Mouse (Mus musculus): ENCODE results near the gene Cotl1. TPM values are rescaled to one million over a fixed set of nuclear protein-coding genes. Genes with fewer than 3 reads are reported as not detected.

The Cotl1 gene
- polyA plus RNA-seq, 1 experiment from 2014 or later, result 53.2 TPM

DNA sequence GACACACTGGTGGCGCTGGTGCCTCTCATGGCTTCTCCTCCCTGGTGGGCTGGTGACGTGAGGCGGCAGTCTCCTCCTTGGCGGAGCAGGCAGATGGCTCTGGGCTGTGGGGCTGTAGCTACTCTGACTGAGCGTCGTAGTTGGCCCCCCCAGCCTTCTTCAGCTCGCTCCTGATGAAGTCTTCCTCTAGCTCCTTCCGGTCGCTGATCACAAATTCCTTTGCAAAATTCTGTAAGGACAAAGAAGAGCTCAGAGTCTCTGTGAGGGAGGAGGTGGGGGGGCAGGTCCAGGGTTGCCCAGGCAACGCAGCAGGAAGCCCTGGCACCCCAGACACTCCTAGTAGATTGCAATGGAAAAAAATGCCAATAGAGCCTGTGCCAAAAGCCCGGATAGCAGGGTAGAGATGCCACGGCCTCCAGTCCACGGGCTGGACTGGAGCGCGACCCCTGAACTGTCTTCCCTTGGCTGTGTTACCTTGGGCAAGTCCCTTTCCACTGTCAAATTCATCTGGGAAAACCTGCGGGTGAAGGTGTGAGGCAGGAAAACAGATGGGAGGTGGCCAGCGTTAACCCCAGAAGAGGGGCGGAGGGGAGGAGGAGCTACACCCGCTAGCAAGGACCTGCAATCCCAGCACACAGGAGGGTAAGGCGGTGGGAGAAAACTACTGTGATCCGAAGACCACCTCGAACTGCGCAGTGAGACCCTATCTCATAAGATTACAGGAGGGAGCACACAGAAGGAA lies 30.0 kb downstream of the Cotl1 start:
- Histone ChIP-seq H3K4me3 (no peak overlapping the region), H3K36me3 (peaks cover 30% of the 10 kb centered on the region), H3K27ac (no peak overlapping the region), H3K4me1 (peaks cover 37% of the 10 kb centered on the region), H3K9me3 (replicated peaks) (no peaks in the 10 kb centered on the region), H3K27me3 (ENCODE audit: low read depth, poor library complexity, severe bottlenecking) (no peaks in the 10 kb centered on the region)
- WGBS, result 86% methylated on average over 23 of the region's 23 CpGs
- DNase-seq (ENCODE audit: low spot score), result no peak

GRCm38 (mm10) chr8:119809620-119810019 lies 30.7 kb downstream of the Cotl1 start:
- Histone ChIP-seq H3K27me3 (ENCODE audit: low read depth, poor library complexity, severe bottlenecking) (no peaks in the 10 kb centered on the region), H3K36me3 (peaks cover 25% of the 10 kb centered on the region), H3K4me1 (peaks cover 37% of the 10 kb centered on the region), H3K27ac (no peak overlapping the region), H3K4me3 (no peak overlapping the region), H3K9me3 (replicated peaks) (no peaks in the 10 kb centered on the region)
- 93% methylated on average over 9 of the region's 9 CpGs for WGBS
- DNase-seq (ENCODE audit: low spot score), result no peak

DNA sequence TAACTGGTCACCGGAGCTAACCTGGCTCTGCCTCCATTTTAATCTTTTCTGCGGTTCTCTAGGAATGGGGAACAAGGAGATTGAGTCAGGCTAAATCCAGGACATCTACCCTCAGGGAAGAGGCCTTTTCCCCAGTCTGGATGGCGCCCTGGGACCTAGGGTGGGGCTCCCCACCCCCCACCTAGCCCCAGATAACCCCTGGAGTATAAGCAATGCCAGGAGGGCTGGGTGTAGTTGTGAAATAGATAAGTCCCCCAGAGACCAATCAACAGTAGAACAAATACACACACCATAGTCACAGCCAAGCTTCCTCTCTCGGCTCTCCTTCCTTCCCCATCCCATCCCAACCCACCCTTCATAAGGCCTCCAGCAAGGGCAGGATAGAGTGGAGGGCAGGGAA lies 32.7 kb downstream of the Cotl1 start:
- no peaks in the 10 kb centered on the region for H3K27me3 ChIP-seq (ENCODE audit: low read depth, poor library complexity, severe bottlenecking)
- DNase-seq (ENCODE audit: low spot score), result no peak
- peaks cover 24% of the 10 kb centered on the region for H3K36me3 ChIP-seq
- H3K9me3 ChIP-seq (replicated peaks), result no peaks in the 10 kb centered on the region
- no peak overlapping the region for H3K27ac ChIP-seq
- peaks cover 21% of the 10 kb centered on the region for H3K4me1 ChIP-seq
- 86% methylated on average over 4 of the region's 4 CpGs for WGBS
- H3K4me3 ChIP-seq, result no peak overlapping the region

DNA sequence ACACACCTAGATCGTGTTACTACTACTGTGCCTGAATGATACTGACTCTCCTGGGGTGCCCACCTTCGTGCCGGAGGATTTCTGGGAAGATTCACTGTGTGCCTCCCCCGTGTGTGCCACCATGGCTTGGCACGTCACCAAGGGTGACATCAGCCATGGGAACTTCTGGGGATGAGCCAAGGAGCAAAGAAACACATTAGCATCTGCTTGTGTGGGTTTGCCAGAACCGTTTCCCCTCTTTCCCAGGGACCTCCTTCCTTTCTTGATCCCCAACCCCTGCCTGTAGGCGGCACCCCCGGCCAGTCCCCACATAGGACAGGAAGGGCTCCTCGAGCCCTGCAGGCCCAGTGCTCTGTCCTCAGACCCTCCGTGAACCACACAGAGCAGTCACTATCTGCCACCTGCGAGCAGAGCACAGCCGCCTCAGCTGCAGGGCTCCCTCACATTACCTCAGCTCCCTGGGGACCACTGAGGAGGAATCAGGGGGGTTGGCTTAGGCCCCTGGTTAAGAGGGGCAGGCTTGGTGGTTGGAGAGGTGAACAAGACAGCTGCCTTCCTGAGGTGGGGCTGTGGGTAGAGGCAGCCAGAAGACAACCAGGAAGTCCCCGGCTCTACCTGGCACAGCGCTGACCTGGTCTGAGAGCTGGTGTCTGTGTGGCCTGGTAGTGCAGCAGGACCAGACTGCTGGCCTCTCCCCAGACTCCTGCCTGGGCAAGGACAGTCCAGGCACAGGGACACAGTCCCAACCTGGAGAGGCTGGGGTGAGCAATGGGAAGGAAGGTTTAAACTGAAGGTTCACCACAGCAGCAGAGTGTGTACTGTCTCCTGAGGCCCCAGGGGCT lies 33.7 kb downstream of the Cotl1 start:
- 87% methylated on average over 14 of the region's 14 CpGs for WGBS

DNA sequence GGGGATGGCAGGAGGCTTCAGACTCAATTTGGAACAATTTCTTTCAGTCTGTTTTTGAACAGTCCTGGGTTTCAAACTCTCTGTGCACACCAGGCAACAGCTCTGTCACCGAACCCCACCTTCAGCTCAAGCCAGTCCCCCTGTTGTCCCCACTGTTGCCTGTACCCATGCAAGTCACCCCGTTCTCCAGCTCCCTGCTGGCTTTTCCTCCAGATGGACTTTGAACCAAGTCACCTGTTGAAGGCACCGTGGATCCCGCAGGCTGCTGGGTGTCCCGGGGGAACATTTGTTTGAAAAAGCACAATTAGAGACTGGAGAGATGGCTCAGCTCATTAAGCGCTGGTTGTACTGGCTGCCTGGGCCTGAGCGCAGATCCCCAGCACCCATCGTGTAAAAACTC lies 35.1 kb downstream of the Cotl1 start:
- H3K36me3 ChIP-seq, result peaks cover 24% of the 10 kb centered on the region
- H3K27me3 ChIP-seq (ENCODE audit: low read depth, poor library complexity, severe bottlenecking), result no peaks in the 10 kb centered on the region
- H3K27ac ChIP-seq, result no peak overlapping the region
- no peak for DNase-seq (ENCODE audit: low spot score)
- H3K4me1 ChIP-seq, result peaks cover 14% of the 10 kb centered on the region; the same call in 1 of the 2 replicates
- no peaks in the 10 kb centered on the region for H3K9me3 ChIP-seq (replicated peaks)
- 83% methylated on average over 8 of the region's 8 CpGs for WGBS
- no peak overlapping the region for H3K4me3 ChIP-seq

More for the DNA sequence above, 33.7 kb downstream of the Cotl1 start:
- H3K27me3 ChIP-seq (ENCODE audit: low read depth, poor library complexity, severe bottlenecking), result no peaks in the 10 kb centered on the region
- 0 out of 2 replicates have a peak, but pooled peaks cover 10% of the 10 kb centered on the region for H3K4me1 ChIP-seq
- H3K4me3 ChIP-seq, result no peak overlapping the region
- H3K36me3 ChIP-seq, result peaks cover 24% of the 10 kb centered on the region
- DNase-seq (ENCODE audit: low spot score), result no peak
- H3K27ac ChIP-seq, result no peak overlapping the region
- no peaks in the 10 kb centered on the region for H3K9me3 ChIP-seq (replicated peaks)

DNA sequence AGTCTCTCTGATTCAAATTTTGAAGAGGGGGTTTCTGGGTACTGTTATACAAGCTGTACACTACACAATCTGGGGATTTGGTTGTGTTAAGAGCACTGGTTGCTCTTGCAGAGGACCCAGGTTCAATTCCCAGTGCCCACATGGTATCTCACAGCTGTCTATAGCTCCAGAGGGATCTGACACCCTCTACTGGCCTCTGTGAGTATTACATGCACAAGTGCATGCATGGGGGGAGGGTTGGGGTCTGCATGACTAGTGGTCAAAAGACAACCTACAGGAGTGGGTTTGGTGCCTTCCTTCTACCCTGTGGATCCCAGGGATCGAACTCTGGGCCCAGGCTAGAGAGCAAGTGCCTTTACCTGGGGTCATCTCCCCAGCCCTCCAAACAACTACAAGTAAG lies 37.8 kb downstream of the Cotl1 start:
- H3K4me3 ChIP-seq, result no peak overlapping the region
- no peak overlapping the region for H3K27ac ChIP-seq
- H3K4me1 ChIP-seq, result peaks cover 27% of the 10 kb centered on the region
- DNase-seq (ENCODE audit: low spot score), result no peak
- H3K27me3 ChIP-seq (ENCODE audit: low read depth, poor library complexity, severe bottlenecking), result no peaks in the 10 kb centered on the region
- no peaks in the 10 kb centered on the region for H3K9me3 ChIP-seq (replicated peaks)
- peaks cover under 1% of the 10 kb centered on the region; the same call in 1 of the 2 replicates for H3K36me3 ChIP-seq
- 88% methylated on average over 1 of the region's 1 CpGs for WGBS

- no peaks in the 10 kb centered on the region for H3K27me3 ChIP-seq (ENCODE audit: low read depth, poor library complexity, severe bottlenecking)
- DNase-seq (ENCODE audit: low spot score), result no peak
- H3K27ac ChIP-seq, result no peak overlapping the region
- no peak overlapping the region for H3K4me3 ChIP-seq
- no peaks in the 10 kb centered on the region for H3K36me3 ChIP-seq
- 17% methylated on average over 4 of the region's 4 CpGs for WGBS
- peaks cover 35% of the 10 kb centered on the region for H3K4me1 ChIP-seq
- H3K9me3 ChIP-seq (replicated peaks), result no peaks in the 10 kb centered on the region
Measured at GRCm38 (mm10) chr8:119801168-119801567, 39.2 kb downstream of the Cotl1 start.

DNA sequence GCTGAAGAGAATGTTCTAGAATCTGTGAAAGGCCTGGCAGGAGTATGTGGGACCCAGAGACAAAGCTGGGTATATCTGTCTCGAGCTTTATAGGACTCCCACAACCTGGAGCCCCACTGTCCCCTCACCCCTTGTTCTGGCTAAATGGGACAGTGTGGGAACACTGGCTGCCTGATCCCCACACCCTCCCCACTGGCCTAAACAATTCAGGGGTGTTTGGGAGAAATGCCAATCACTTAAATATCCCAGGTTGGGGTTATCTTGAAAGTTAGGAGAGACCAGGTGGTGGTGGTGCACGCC lies 41.4 kb downstream of the Cotl1 start:
- H3K4me3 ChIP-seq, result 0 out of 2 replicates have a peak overlapping the region, but pooled peaks have one; percentile 40
- no peaks in the 10 kb centered on the region for H3K36me3 ChIP-seq
- peaks cover 40% of the 10 kb centered on the region for H3K4me1 ChIP-seq
- DNase-seq (ENCODE audit: low spot score), result no peak
- H3K9me3 ChIP-seq (replicated peaks), result no peaks in the 10 kb centered on the region
- peak overlapping the region; percentile 84 for H3K27ac ChIP-seq
- H3K27me3 ChIP-seq (ENCODE audit: low read depth, poor library complexity, severe bottlenecking), result no peaks in the 10 kb centered on the region
- WGBS, result 72% methylated on average over 2 of the region's 2 CpGs

- H3K4me1 ChIP-seq, result peaks cover 40% of the 10 kb centered on the region
- peak overlapping the region; percentile 40 for H3K4me3 ChIP-seq
- H3K9me3 ChIP-seq (replicated peaks), result no peaks in the 10 kb centered on the region
- no peaks in the 10 kb centered on the region for H3K36me3 ChIP-seq
- DNase-seq (ENCODE audit: low spot score), result peak; percentile 85
- H3K27me3 ChIP-seq (ENCODE audit: low read depth, poor library complexity, severe bottlenecking), result no peaks in the 10 kb centered on the region
- WGBS, result 6% methylated on average over 15 of the region's 15 CpGs
- H3K27ac ChIP-seq, result peak overlapping the region; percentile 84
Measured at GRCm38 (mm10) chr8:119798170-119798964, 42.0 kb downstream of the Cotl1 start.

- no peak for DNase-seq (ENCODE audit: low spot score)
- H3K9me3 ChIP-seq (replicated peaks), result no peaks in the 10 kb centered on the region
- H3K36me3 ChIP-seq, result no peaks in the 10 kb centered on the region
- no peaks in the 10 kb centered on the region for H3K27me3 ChIP-seq (ENCODE audit: low read depth, poor library complexity, severe bottlenecking)
- peaks cover 54% of the 10 kb centered on the region for H3K4me1 ChIP-seq
- H3K4me3 ChIP-seq, result no peak overlapping the region
- 82% methylated on average over 3 of the region's 3 CpGs for WGBS
- H3K27ac ChIP-seq, result no peak overlapping the region
Measured at GRCm38 (mm10) chr8:119795651-119796050, 44.7 kb downstream of the Cotl1 start.

DNA sequence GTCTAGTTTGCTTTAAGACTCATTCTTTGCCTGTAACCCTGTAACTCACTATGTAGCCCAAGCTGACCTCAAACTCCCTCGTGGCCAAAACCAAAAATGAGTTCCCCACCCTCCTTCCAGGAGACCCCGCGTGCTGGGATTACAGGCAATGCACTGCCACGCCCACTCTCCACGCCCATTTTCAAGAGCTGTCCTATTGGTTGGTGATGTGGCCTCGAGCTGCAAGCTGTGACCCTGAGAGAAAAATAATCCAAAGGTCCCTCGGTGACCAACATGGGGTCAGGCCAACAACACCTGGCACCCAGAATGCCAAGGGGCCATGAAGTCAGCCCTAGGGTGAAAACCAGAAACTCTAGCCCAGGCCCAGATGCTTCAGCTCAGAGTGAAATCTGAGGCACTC lies 45.7 kb downstream of the Cotl1 start:
- Histone ChIP-seq H3K27ac (no peak overlapping the region), H3K4me1 (peaks cover 58% of the 10 kb centered on the region), H3K27me3 (ENCODE audit: low read depth, poor library complexity, severe bottlenecking) (no peaks in the 10 kb centered on the region), H3K9me3 (replicated peaks) (no peaks in the 10 kb centered on the region), H3K36me3 (no peaks in the 10 kb centered on the region), H3K4me3 (no peak overlapping the region)
- no peak for DNase-seq (ENCODE audit: low spot score)
- WGBS, result 39% methylated on average over 7 of the region's 7 CpGs

DNA sequence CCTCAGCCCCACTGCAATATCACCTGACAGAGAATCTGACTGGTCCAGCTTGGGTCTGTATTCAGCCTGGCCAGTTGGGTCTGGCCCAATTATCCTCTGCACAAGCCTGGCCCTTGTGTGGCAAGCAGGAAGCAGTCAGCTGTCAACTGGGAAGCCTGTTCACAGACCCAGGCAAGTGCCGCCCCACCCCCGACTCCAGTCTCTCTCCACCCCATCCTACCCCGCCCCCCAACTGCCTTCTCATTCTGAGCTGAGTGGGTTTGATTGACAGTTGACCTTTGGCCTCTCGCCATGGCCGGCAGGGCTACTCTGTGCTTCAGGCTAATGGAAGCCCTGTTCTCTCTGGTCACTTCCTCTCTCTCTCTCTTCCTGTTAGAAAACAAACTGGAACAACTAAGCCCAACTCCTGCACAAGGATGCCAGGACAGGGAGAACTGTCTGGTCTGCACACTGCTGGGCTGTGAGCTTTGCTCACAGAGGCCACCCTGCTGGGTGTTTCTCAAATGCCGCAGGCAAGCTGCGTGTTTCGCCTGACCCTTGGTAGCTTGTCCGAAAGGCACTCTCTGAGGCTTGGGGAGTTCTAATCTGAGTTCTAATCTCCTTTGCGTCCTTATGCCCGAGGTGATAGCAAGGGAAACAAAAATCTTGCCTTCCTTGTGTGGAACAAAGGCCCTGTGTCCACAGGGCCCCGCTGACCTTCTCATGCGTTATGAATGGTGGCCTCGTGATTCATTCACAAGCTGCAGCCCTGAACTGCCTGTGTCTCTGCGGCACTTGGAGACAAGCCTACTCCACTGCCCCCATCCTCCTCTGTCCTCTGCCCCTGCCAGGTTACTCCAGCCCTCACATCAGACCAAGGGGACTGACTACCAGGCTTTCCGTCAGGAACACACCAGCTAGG lies 48.3 kb downstream of the Cotl1 start:
- peak; percentile 65 for DNase-seq (ENCODE audit: low spot score)
- Histone ChIP-seq H3K4me3 (no peak overlapping the region), H3K27ac (peak overlapping the region; percentile 85), H3K36me3 (no peaks in the 10 kb centered on the region), H3K27me3 (ENCODE audit: low read depth, poor library complexity, severe bottlenecking) (no peaks in the 10 kb centered on the region), H3K4me1 (peaks cover 42% of the 10 kb centered on the region), H3K9me3 (replicated peaks) (no peaks in the 10 kb centered on the region)
- 34% methylated on average over 16 of the region's 16 CpGs for WGBS

Measured in limb, embryonic 10.5 days (tissue).